Mouse (Mus musculus) heart, embryonic 16.5 days (tissue): ENCODE measurements around the gene Rapgef4. TPM values are rescaled to one million over a fixed set of nuclear protein-coding genes. Genes with fewer than 3 reads are reported as not detected.

ENCODE experiments used
- ATAC-seq: fragments of 200-750 bp; cut with Nextera tagmentation; replicated peaks from 2 replicates; pipeline ENCODE4 v1.8.0; 2017; ENCODE audit warnings: moderate number of reproducible peaks; ENCODE audit not compliant: insufficient read depth, low FRiP score; ENCODE audit errors: extremely low read depth
- H3K27ac ChIP-seq: fragments of 300-500 bp; sonication (generic); 2 replicates; pipeline ENCODE4 v1.5.1; 2014; ENCODE audit warnings: mild to moderate bottlenecking, low read length, control low read depth, moderate library complexity
- H3K27me3 ChIP-seq: fragments of 300-500 bp; sonication (generic); 2 replicates; pipeline ENCODE4 v1.6.1; 2014; ENCODE audit warnings: low read length, mixed read lengths; ENCODE audit not compliant: control insufficient read depth, insufficient read depth
- H3K36me3 ChIP-seq: fragments of 300-500 bp; sonication (generic); 2 replicates; pipeline ENCODE4 v1.6.1; 2014; ENCODE audit not compliant: control insufficient read depth, insufficient read depth
- H3K4me1 ChIP-seq: fragments of 300-500 bp; sonication (generic); 2 replicates; pipeline ENCODE4 v1.6.1; 2014; ENCODE audit warnings: low read length, mixed read lengths; ENCODE audit not compliant: control insufficient read depth, insufficient read depth
- H3K4me2 ChIP-seq: fragments of 300-500 bp; sonication (generic); 2 replicates; pipeline ENCODE4 v1.6.1; 2014; ENCODE audit warnings: low read depth, mild to moderate bottlenecking, control low read depth, low read length
- H3K4me3 ChIP-seq: fragments of 300-500 bp; sonication (generic); 2 replicates; pipeline ENCODE4 v1.5.1; 2014; ENCODE audit warnings: mild to moderate bottlenecking, control low read depth, low read length
- H3K9ac ChIP-seq: fragments of 300-500 bp; sonication (generic); 2 replicates; pipeline ENCODE4 v1.6.1; 2014; ENCODE audit warnings: low read length, control low read depth
- H3K9me3 ChIP-seq: fragments of 300-500 bp; sonication (generic); replicated peaks from 2 replicates; pipeline ENCODE4 v1.6.1; 2016; ENCODE audit warnings: low read length; ENCODE audit not compliant: control insufficient read depth
- WGBS: fragments of 180-500 bp; shearing (Covaris S2); extraction: QIAGEN DNeasy Blood & Tissue Kit; methylation state at CpG from one replicate; pipeline ENCODE4 v1.1.7; 2014; 5-methylcytosine and 5-hydroxymethylcytosine counted together
- polyA plus RNA-seq: library from polyadenylated mRNA; unstranded; fragments of >200 nt; fragmentation: Nextera tagmentation; extraction: Ambion mirVana; gene quantifications from 2 replicates; pipeline ENCODE4 v1.2.1, GENCODE M21; 2015

Rapgef4 gene
- polyA plus RNA-seq, 1 experiment from 2014 or later, result 4.1 TPM

DNA sequence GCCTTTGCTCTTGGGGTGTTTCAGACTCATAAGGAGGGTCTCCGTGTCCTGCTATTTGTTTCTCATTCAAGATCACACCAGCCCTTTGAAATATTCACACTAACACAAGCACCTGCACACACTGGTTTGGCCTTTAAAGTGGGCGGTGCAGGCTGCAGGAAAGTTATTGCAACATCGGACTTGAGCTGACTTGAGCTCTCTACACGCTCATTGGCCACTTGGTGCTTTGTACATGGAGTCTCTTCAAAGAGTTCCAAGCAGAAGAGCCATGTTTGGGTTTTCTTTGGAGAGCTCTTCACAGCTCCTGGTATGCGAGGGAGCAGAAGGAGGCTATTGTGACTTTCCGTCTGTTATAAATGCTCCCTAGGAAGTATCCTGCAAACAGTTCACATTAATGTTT, 139.2 kb downstream of the Rapgef4 start:
- H3K27me3 ChIP-seq, result no peaks in the 10 kb centered on the region
- no peak overlapping the region for H3K4me2 ChIP-seq
- no peak overlapping the region for H3K27ac ChIP-seq
- H3K4me1 ChIP-seq, result peaks cover 9% of the 10 kb centered on the region
- no peak for ATAC-seq
- H3K4me3 ChIP-seq, result no peak overlapping the region
- WGBS, result 76% methylated on average over 6 of the region's 6 CpGs
- H3K9me3 ChIP-seq, result no peaks in the 10 kb centered on the region
- no peak overlapping the region for H3K9ac ChIP-seq
- H3K36me3 ChIP-seq, result no peaks in the 10 kb centered on the region

DNA sequence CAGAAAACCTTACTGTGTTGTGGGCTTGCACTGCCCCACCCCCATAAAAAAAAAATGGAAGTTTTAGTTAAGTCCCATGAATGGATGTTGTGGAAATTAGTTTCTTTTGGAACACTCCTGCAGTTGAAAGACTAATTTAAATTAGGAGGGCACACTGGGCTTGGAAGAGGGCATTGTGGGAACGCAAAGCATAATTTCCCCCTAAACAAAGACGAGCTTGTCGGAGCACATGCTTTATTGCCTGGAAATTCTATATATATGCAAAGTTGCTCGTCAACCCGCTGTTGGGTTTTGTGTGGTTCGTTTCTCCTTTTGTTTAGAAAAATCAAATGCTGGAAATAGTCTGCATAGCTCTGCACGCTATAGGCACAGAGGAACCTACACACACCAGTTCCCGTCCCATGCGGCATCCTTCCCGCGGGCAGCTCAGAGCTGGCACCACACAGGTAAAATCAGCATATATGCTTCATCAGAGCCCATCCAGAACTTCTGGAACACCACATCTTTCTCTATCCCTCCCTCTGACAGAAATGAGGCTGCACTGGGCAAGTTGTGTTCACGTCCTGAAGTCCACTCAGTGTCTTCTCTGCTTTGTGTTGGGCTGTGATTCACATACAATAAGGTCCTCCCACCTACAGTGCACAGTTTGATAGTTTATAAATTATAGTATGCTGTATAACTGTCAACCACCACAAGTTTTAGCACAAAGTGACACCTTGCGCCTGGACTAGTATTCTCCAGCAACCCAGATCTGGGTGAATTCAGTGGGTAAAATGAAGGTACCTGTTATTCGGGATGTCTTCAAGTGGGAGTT, 141.6 kb downstream of the Rapgef4 start:
- 92% methylated on average over 14 of the region's 14 CpGs for WGBS
- H3K4me2 ChIP-seq, result no peak overlapping the region
- H3K4me3 ChIP-seq, result no peak overlapping the region
- H3K27ac ChIP-seq, result no peak overlapping the region
- no peaks in the 10 kb centered on the region for H3K36me3 ChIP-seq
- no peaks in the 10 kb centered on the region for H3K27me3 ChIP-seq
- no peaks in the 10 kb centered on the region for H3K9me3 ChIP-seq
- H3K4me1 ChIP-seq, result no peaks in the 10 kb centered on the region
- ATAC-seq, result no peak
- no peak overlapping the region for H3K9ac ChIP-seq

- Histone ChIP-seq H3K9me3 (no peaks in the 10 kb centered on the region), H3K9ac (no peak overlapping the region), H3K4me2 (no peak overlapping the region), H3K36me3 (no peaks in the 10 kb centered on the region), H3K4me3 (no peak overlapping the region), H3K27ac (no peak overlapping the region), H3K27me3 (no peaks in the 10 kb centered on the region), H3K4me1 (no peaks in the 10 kb centered on the region)
- 45% methylated on average over 5 of the region's 5 CpGs for WGBS
- ATAC-seq, result no peak
Observed at GRCm38 (mm10) chr2:72123851-72124250, 142.8 kb downstream of the Rapgef4 start.

- Histone ChIP-seq H3K4me1 (no peaks in the 10 kb centered on the region), H3K4me3 (no peak overlapping the region), H3K9me3 (no peaks in the 10 kb centered on the region), H3K27me3 (no peaks in the 10 kb centered on the region), H3K36me3 (no peaks in the 10 kb centered on the region), H3K27ac (no peak overlapping the region), H3K4me2 (no peak overlapping the region), H3K9ac (no peak overlapping the region)
- ATAC-seq, result no peak
- WGBS, result 68% methylated on average over 3 of the region's 3 CpGs
Observed at GRCm38 (mm10) chr2:72125786-72126185, 144.7 kb downstream of the Rapgef4 start.

DNA sequence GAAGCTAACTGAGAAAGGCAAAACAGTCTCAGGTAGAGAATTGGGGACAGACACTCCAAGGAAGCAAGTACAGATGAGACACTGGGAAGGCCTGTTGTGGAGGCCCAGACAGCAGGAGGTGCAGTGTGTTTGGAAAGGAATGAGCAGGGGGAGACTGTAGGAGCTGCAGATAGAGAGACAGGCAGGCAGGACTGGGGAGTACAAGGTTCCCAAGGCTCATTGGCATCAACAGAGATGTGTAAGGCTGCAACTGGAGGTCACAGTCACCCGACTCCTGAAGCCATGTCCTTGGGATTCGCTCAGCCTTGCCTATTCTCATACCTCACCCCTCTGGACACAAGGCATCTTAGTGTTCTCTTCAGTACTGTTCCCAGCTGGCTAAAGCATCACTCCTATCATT, 145.4 kb downstream of the Rapgef4 start:
- Histone ChIP-seq H3K4me2 (no peak overlapping the region), H3K4me3 (no peak overlapping the region), H3K36me3 (no peaks in the 10 kb centered on the region), H3K9ac (no peak overlapping the region), H3K27ac (no peak overlapping the region), H3K4me1 (no peaks in the 10 kb centered on the region), H3K27me3 (no peaks in the 10 kb centered on the region), H3K9me3 (no peaks in the 10 kb centered on the region)
- no peak for ATAC-seq
- 83% methylated on average over 2 of the region's 2 CpGs for WGBS

- Histone ChIP-seq H3K4me1 (no peaks in the 10 kb centered on the region), H3K4me3 (no peak overlapping the region), H3K9ac (no peak overlapping the region), H3K27me3 (no peaks in the 10 kb centered on the region), H3K36me3 (no peaks in the 10 kb centered on the region), H3K9me3 (no peaks in the 10 kb centered on the region), H3K4me2 (no peak overlapping the region), H3K27ac (no peak overlapping the region)
- WGBS, result 87% methylated on average over 8 of the region's 8 CpGs
- ATAC-seq, result no peak
Observed at GRCm38 (mm10) chr2:72129612-72130311, 148.7 kb downstream of the Rapgef4 start.

GRCm38 (mm10) chr2:72132222-72132621, 151.2 kb downstream of the Rapgef4 start:
- no peak overlapping the region for H3K27ac ChIP-seq
- H3K27me3 ChIP-seq, result no peaks in the 10 kb centered on the region
- peaks cover 4% of the 10 kb centered on the region; the same call in 1 of the 2 replicates for H3K4me1 ChIP-seq
- no peak for ATAC-seq
- H3K9ac ChIP-seq, result no peak overlapping the region
- H3K36me3 ChIP-seq, result no peaks in the 10 kb centered on the region
- no peak overlapping the region for H3K4me3 ChIP-seq
- no peaks in the 10 kb centered on the region for H3K9me3 ChIP-seq
- 74% methylated on average over 3 of the region's 3 CpGs for WGBS
- no peak overlapping the region for H3K4me2 ChIP-seq

DNA sequence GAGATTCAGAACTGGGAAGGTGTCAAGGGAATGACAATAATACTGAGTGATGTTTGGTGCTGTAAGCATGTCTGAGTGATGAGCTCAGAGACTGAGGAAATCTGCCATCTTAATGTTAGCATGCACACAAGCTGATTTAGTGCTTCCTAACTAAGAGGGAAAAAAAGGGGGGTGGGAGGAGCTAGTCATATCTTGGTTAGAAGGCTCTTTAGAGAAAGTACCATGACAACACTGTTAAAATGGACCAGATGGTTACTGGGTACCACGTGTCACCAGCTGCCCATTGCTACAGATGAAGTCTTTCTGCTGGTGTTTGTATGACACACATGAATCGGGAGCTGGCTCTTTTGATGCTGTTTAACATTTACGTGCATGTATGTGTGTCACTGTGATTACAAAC, 155.0 kb downstream of the Rapgef4 start:
- Histone ChIP-seq H3K27me3 (no peaks in the 10 kb centered on the region), H3K9me3 (no peaks in the 10 kb centered on the region), H3K27ac (no peak overlapping the region), H3K9ac (no peak overlapping the region), H3K4me1 (peaks cover 4% of the 10 kb centered on the region; the same call in 1 of the 2 replicates), H3K4me2 (no peak overlapping the region), H3K36me3 (no peaks in the 10 kb centered on the region), H3K4me3 (no peak overlapping the region)
- 66% methylated on average over 3 of the region's 3 CpGs for WGBS
- no peak for ATAC-seq
